Mouse (Mus musculus) C2C12 (cell line): ENCODE measurements around the gene Svbp. TPM values are rescaled to one million over a fixed set of nuclear protein-coding genes. Genes with fewer than 3 reads are reported as not detected.

ENCODE experiments used
- H3K27me3 ChIP-seq: one replicate; pipeline ENCODE4 v1.6.1; 2011; ENCODE audit not compliant: control insufficient read depth, insufficient read depth, insufficient read length
- H3K36me3 ChIP-seq: one replicate; pipeline ENCODE4 v1.6.1; 2011; ENCODE audit not compliant: control insufficient read depth, insufficient read depth
- H3K4me3 ChIP-seq: one replicate; pipeline ENCODE4 v1.5.1; 2011; ENCODE audit warnings: mild to moderate bottlenecking, control low read depth; ENCODE audit not compliant: poor library complexity, insufficient read depth, severe bottlenecking
- H3K79me2 ChIP-seq: one replicate; pipeline ENCODE4 v1.6.1; 2011; ENCODE audit not compliant: control insufficient read depth, insufficient read depth
- H3K79me3 ChIP-seq: one replicate; pipeline ENCODE4 v1.6.1; 2011; ENCODE audit warnings: low read depth, control low read depth
- H3ac ChIP-seq: one replicate; pipeline ENCODE3; 2011; ENCODE audit warnings: low read depth; ENCODE audit not compliant: control insufficient read depth, insufficient read length
- CEBPB ChIP-seq: IDR thresholded peaks from one replicate; pipeline ENCODE4 v1.6.1; 2011; ENCODE audit warnings: low read depth, mild to moderate bottlenecking, control low read depth, moderate library complexity
- CTCF ChIP-seq: IDR thresholded peaks from one replicate; pipeline ENCODE4 v1.5.1; 2011; ENCODE audit not compliant: control insufficient read depth, insufficient read depth, insufficient read length
- FOSL1 ChIP-seq: IDR thresholded peaks from one replicate; pipeline ENCODE4 v1.8.0; 2011; ENCODE audit warnings: mild to moderate bottlenecking, low read length; ENCODE audit not compliant: poor library complexity, insufficient read depth, severe bottlenecking
- MAX ChIP-seq: IDR thresholded peaks from one replicate; pipeline ENCODE4 v1.6.1; 2011; ENCODE audit warnings: mild to moderate bottlenecking, control low read depth
- MYOD1 ChIP-seq: IDR thresholded peaks from one replicate; pipeline ENCODE4 v1.6.1; 2011; ENCODE audit warnings: low read depth; ENCODE audit not compliant: control insufficient read depth, insufficient read length
- MYOG ChIP-seq: IDR thresholded peaks from one replicate; pipeline ENCODE4 v1.6.1; 2011; ENCODE audit not compliant: control insufficient read depth, insufficient read length; ENCODE audit errors: extremely low read depth
- USF1 ChIP-seq: IDR thresholded peaks from one replicate; pipeline ENCODE4 v1.6.1; 2011; ENCODE audit warnings: low read depth, mild to moderate bottlenecking, control low read depth, moderate library complexity
- polyA plus RNA-seq: library from polyadenylated mRNA; unstranded; fragments of >200 nt; fragmentation: generic; extraction: Trizol; gene quantifications from one replicate; pipeline ENCODE4 v1.2.1, GENCODE M21; 2012; ENCODE audit warnings: missing spikeins

Svbp gene
- polyA plus RNA-seq, 1 experiment = 76.1 TPM

- peak; percentile 94 for TF ChIP-seq MYOD1
- no peak for TF ChIP-seq MAX
- TF ChIP-seq FOSL1 = no peak
- TF ChIP-seq CTCF = no peak
- TF ChIP-seq CEBPB = no peak
- no peaks in the 10 kb centered on the region for H3K79me3 ChIP-seq
- H3K36me3 ChIP-seq = no peaks in the 10 kb centered on the region
- no peak overlapping the region for H3K4me3 ChIP-seq
- H3K79me2 ChIP-seq = no peaks in the 10 kb centered on the region
- H3K27me3 ChIP-seq = no peaks in the 10 kb centered on the region
- no peak overlapping the region for H3ac ChIP-seq
Observed at GRCm38 (mm10) chr4:119185771-119186170, 9.3 kb upstream of the Svbp start.

- no peak overlapping the region for H3K4me3 ChIP-seq
- no peaks in the 10 kb centered on the region for H3K36me3 ChIP-seq
- H3K27me3 ChIP-seq = no peaks in the 10 kb centered on the region
- no peaks in the 10 kb centered on the region for H3K79me2 ChIP-seq
- no peak overlapping the region for H3ac ChIP-seq
- TF ChIP-seq USF1 (no peak), CEBPB (no peak), MYOD1 (no peak), MYOG (no peak)
- H3K79me3 ChIP-seq = no peaks in the 10 kb centered on the region
Observed at GRCm38 (mm10) chr4:119188060-119188785, 6.9 kb upstream of the Svbp start.

GRCm38 (mm10) chr4:119189392-119189791, 5.7 kb upstream of the Svbp start:
- H3K27me3 ChIP-seq = no peaks in the 10 kb centered on the region
- no peaks in the 10 kb centered on the region for H3K79me3 ChIP-seq
- H3K36me3 ChIP-seq = no peaks in the 10 kb centered on the region
- H3K79me2 ChIP-seq = no peaks in the 10 kb centered on the region
- H3K4me3 ChIP-seq = no peak overlapping the region
- H3ac ChIP-seq = no peak overlapping the region
- no peak for TF ChIP-seq USF1
- TF ChIP-seq MYOD1 = no peak
- no peak for TF ChIP-seq CEBPB
- no peak for TF ChIP-seq FOSL1
- TF ChIP-seq MYOG = no peak
- no peak for TF ChIP-seq CTCF
- TF ChIP-seq MAX = no peak

GRCm38 (mm10) chr4:119189864-119190263, 5.2 kb upstream of the Svbp start, which contains the start of gene Ermap:
Gene Ermap, minus strand, starts transcription at chr4:119190011.
- Histone ChIP-seq H3K79me2 (no peaks in the 10 kb centered on the region), H3K4me3 (no peak within 1 kb of the TSS), H3K27me3 (no peaks in the 10 kb centered on the region), H3K79me3 (no peaks in the 10 kb centered on the region), H3K36me3 (no peaks in the 10 kb centered on the region), H3ac (no peak within 1 kb of the TSS)
- TF ChIP-seq MYOG (no peak), MAX (no peak), MYOD1 (no peak), FOSL1 (no peak), CEBPB (no peak), USF1 (no peak), CTCF (no peak)

- Histone ChIP-seq H3K79me3 (no peaks in the 10 kb centered on the region), H3K4me3 (no peak overlapping the region), H3K27me3 (no peaks in the 10 kb centered on the region), H3K79me2 (no peaks in the 10 kb centered on the region), H3K36me3 (no peaks in the 10 kb centered on the region), H3ac (no peak overlapping the region)
- no peak for TF ChIP-seq CEBPB
Observed at GRCm38 (mm10) chr4:119190618-119191017, 4.5 kb upstream of the Svbp start.

- Histone ChIP-seq H3ac (no peak overlapping the region), H3K4me3 (no peak overlapping the region), H3K36me3 (no peaks in the 10 kb centered on the region), H3K27me3 (no peaks in the 10 kb centered on the region), H3K79me2 (no peaks in the 10 kb centered on the region), H3K79me3 (no peaks in the 10 kb centered on the region)
- no peak for TF ChIP-seq CTCF
- TF ChIP-seq MYOG = no peak
- TF ChIP-seq FOSL1 = no peak
- no peak for TF ChIP-seq CEBPB
- TF ChIP-seq MYOD1 = no peak
- TF ChIP-seq MAX = no peak
- no peak for TF ChIP-seq USF1
Observed at GRCm38 (mm10) chr4:119191273-119191672, 3.8 kb upstream of the Svbp start.
